Mouse (Mus musculus) spleen, postnatal 14 days (tissue): ENCODE measurements around the gene Atg101.

Source experiments
- DNase-seq, 2 experiments: peaks; one replicate each; pipeline ENCODE4 v3.0.0; 2021 to 2022; ENCODE audit warnings: low spot score in 2 of 2

The Atg101 gene

DNA sequence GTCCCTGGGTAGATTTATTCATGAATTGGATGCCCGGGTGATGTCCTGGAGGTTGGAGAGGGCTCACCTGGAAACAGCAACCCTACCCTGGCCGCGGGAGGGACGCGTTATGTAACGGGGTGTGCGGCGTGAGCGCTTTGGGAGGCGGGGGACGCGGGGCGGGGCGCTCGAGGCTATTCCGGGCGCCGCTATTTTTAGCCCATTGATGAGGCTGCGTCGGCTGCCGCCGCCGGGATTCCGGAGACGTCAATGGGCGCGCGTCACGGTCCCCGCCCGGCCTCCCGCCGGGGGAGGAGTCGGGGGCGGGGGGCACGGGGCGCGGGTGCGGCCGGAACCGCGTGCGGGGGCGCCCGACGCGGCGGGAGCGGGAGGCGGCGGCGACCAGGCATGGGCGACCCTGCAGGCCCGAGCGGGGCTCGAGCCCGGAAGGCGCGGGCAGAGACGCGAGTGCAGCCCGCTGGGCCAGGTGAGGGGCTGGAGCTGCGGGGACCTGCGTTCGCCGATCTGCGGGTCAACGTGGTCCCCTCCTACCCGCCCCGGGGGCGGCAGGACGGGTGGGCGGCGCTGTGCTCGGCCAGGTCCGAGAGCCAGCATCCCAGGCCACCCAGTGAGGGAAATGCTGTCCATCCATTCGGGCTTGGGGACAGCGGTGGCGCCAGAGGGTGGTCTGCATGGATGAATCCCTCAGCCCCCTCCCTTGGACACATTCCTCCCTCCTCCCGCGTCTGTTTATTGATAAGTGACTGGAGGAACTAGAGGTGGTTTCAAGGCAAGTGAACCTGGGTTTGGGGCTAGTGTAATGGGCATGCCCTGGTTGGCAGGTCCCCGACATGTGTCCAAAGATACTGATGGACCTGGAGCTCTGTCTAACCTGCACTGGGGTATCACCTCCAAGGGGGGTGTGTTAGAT, 29.9 kb upstream of the Atg101 start, which contains the start of gene Nr4a1:
TSS of gene Nr4a1 (plus strand) at position 384 of the 910 bp plus-strand sequence.
- DNase-seq: peak in 1 of 2 experiments; percentile 33

DNA sequence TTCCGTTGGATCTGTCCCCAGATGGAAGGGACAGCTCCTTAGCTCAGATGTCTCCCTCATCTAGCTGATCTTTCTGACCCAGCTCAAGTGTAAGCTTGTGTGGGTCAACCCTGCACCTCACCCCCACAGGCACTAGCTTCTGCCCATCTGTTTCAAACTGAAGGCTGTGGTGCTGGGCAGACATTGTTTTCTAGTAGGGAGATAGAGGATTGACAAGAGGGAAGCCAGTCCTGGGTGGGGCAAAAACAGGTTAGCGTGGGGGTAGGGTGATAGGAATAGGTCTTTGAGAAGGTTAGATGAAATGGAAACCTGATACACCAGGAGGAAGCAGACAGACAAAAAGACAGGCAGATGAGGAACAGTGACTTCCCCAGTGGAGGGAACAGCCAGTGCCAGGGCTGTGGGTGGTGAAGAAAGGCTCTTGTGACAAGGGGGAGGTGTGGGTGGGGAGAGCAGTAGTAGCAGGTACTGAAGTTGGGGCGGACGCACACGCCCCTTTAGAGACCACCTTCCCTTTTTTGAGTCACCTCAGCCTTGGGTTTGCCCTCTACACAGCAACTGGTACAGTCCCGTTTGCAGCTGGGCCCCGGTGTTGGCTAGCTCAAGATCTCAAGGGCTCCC, 28.1 kb upstream of the Atg101 start:
- DNase-seq: no peak

DNA sequence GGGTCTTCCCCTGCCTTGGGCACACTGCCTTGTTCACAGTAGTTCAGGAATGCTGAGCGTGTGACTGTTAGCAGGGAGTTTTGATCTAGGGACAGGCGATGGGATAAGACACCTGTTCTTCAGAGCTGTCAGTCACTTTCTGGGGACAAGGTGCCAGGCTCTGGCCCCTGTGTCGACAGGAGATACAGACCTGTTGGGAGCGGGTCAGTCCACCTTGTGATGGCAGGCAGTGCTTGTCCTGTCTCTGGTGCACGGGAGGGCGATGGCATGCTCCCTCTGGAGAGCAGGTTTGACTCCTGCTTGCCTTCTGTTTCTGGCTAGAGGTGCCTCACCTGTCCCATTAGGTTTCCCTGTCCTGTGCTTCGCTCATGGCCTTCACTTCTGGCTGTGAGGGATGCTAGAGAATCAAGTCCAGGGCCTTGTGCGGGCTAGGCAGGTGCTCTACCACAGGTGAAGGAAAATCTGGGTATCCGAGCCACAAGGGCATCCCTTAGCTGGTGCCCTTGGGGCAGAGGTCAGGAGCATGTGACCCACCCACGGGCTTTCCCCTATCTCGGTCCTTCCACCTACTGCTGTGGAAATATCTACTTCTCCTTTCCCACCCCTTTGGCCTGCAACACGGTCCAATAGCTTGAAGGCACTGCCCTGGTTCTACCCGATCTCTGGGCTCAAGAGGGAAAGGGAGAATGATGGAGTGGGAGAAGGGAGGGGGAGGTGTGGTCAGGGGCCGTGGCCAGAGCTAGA, 27.4 kb upstream of the Atg101 start:
- DNase-seq: no peak

- no peak for DNase-seq
Observed at GRCm38 (mm10) chr15:101258420-101258819, 25.7 kb upstream of the Atg101 start.

GRCm38 (mm10) chr15:101259922-101260321, 24.1 kb upstream of the Atg101 start:
- no peak for DNase-seq

GRCm38 (mm10) chr15:101260387-101260786, 23.7 kb upstream of the Atg101 start:
- no peak for DNase-seq

GRCm38 (mm10) chr15:101260874-101261622, 23.0 kb upstream of the Atg101 start:
- no peak for DNase-seq

- DNase-seq: no peak
Observed at GRCm38 (mm10) chr15:101262502-101262901, 21.6 kb upstream of the Atg101 start.

DNA sequence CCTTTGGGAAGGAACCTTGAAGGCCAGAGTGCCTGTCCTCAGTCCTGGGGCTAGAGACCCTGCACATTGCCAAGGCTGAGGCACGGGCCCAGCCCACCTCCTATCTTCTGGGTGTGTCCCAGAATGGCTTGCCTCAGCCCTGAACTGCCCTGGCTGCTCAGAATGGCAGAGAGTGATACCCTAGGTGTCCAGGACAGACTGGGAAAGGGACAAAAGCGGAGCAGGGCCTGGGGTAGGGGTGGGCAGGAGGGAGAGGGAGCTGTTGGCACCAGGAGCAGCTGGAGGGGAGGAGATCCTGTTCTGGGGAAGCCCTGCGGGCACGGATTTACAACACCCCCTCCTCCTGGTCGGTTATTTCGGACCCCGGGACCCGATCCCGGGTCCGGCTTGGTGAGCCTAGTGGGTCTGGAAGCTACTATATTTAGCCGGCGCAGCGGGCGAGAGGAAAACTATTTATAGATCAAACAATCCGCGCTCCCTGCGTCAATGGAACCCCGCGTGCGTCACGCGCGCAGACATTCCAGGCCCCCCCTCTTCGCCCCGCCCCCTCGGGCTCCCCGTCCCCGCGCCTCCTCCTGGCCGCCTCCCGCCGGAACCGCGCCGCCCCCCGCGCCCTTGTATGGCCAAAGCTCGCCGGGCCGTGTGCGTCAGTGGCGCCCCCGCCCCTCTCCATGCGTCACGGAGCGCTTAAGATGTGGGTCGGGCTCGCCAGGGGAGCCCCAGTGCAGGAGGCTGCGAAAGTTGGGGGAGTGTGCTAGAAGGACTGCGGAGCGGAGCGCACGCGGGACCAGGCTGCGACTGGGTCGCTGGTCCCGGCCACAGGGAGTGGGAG, 17.7 kb upstream of the Atg101 start:
- DNase-seq: peak; percentile 61 to 67

GRCm38 (mm10) chr15:101267053-101268032, 16.7 kb upstream of the Atg101 start:
- no peak for DNase-seq

GRCm38 (mm10) chr15:101270101-101270820, 13.8 kb upstream of the Atg101 start:
- DNase-seq: no peak

DNA sequence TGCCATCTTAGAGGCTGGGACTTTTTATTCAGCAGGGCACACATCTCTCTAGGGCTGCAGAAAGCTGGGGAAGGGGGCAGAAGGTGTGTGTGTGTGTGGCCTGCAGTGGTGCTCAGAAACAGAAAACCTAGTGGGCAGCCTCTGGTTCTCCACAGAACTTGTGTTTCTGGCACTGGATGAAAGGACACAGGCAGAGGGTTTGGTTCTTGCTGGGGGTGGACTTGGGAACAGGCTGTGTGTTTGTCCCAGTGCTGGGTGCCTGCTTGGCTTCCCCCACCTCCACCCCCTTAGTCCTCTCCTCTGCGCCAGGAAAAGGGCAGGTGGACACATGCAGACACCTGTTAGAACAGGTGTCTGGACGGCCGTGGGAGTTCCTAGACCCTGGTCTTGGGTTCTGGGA, 13.0 kb upstream of the Atg101 start:
- DNase-seq: no peak

GRCm38 (mm10) chr15:101271513-101271912, 12.6 kb upstream of the Atg101 start:
- DNase-seq: no peak

GRCm38 (mm10) chr15:101274380-101274779, 9.7 kb upstream of the Atg101 start:
- no peak for DNase-seq

- DNase-seq: no peak
Observed at GRCm38 (mm10) chr15:101277351-101277899, 6.6 kb upstream of the Atg101 start.

DNA sequence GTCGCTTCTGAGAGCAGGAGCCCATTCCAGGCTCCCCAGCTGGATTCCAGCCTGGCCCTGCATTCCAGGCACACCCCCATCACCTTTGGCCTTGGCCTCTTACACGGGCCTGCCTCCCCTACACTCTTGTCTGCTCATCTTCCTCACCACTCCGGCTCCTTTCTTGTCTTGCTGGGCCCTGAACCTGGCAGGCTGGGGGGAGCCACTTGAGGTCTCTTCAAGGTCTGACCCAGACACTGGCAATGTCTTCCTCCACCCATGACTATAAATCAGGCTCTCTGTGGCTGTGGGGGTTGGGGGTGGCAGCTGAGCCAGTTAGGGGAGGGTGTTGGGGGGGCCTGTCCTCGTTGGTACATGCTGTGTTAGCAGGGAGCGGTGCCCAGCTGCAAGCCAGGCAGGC, 5.5 kb upstream of the Atg101 start:
- no peak for DNase-seq

GRCm38 (mm10) chr15:101279430-101279999, 4.6 kb upstream of the Atg101 start:
- no peak for DNase-seq

- no peak for DNase-seq
Observed at GRCm38 (mm10) chr15:101282471-101282870, 1.6 kb upstream of the Atg101 start.
